Mouse (Mus musculus): ENCODE data around the gene Ric8a. TPM values are rescaled to one million over a fixed set of nuclear protein-coding genes. Genes with fewer than 3 reads are reported as not detected.

Gene Ric8a
- polyA plus RNA-seq (2015; fragmentation: Nextera tagmentation; extraction: Ambion mirVana): 62.5 and 77.8 TPM in 2 replicates

DNA sequence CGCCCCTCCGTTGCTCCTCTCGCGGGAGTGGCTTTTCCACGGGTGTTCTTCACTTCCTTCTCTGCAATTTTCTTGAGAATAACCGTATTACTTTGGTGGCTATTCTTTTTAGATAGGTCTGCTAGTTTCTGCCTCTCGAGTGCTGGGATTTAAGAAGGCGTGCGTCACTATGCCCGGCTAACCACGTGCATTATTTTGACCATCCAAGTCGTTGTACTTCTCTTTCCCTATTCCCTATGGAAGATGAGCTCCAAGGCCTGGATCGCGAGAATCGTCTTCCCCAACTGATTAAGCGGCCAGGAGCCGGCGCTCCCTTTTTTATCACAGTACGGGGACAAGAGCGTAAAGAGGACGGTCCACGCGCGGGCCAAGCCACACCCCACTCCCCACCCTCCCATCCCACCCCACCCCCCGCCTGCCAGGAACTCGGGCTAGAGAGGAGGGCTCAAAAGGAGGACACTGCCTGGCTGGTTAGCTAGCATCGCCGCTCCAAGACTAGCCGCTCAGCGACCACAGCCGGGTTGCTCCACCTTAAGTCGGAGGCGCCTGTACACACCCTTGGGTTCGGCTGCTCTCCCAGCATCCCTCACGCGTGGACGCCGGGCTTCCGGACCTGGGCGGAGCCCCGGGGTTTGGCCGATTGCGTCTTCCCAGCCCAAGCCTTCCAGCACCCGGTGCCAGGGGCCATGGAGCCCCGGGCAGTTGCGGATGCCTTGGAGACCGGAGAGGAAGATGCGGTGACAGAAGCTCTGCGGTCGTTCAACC lies at the start of gene Ric8a:
Gene Ric8a (plus strand): TSS at position 173 of the 765 bp plus-strand sequence.
- peak within 1 kb of the TSS; percentile 98 for H3K4me2 ChIP-seq (ENCODE audit: low read depth, low read length)
- no peaks in the 10 kb centered on the region for H3K9me3 ChIP-seq (replicated peaks; ENCODE audit: control insufficient read depth, low read length)
- H3K4me3 ChIP-seq (replicated peaks; ENCODE audit: low read length): peak within 1 kb of the TSS; percentile 95
- WGBS: 0% methylated on average over 49 of the region's 50 CpGs
- peak within 1 kb of the TSS; percentile 97 for H3K27ac ChIP-seq (ENCODE audit: low read length)
- peak within 1 kb of the TSS; percentile 95 for H3K9ac ChIP-seq (ENCODE audit: low read length)
- peak; percentile 86 for ATAC-seq (ENCODE audit: insufficient read depth, low FRiP score)
- H3K36me3 ChIP-seq (ENCODE audit: control insufficient read depth, insufficient read depth, low read length): peaks cover 23% of the 10 kb centered on the region
- peaks cover 24% of the 10 kb centered on the region for H3K4me1 ChIP-seq (ENCODE audit: control insufficient read depth, insufficient read depth, low read length)
- no peaks in the 10 kb centered on the region for H3K27me3 ChIP-seq (ENCODE audit: control insufficient read depth, insufficient read depth, low read length)

DNA sequence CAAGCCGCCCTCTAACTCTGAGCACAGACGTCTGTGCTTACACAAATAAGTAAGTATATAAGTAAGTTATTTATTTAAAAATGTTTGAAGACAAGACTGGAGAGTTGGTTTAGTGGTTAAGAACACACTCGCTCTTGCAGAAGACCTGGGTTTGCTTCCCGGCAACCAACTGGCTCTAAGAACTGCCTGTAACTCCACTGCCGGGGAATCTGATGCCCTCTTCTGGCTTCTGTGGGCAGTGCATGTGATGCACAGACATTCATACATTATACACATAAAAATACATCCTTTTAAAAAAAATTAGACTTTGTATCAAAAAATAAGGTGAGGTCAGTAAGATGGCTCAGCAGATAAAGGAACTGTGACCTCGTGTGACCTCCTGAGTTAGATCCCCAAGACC lies 46.3 kb upstream of the Ric8a start:
- H3K27me3 ChIP-seq (ENCODE audit: control insufficient read depth, insufficient read depth, low read length): no peaks in the 10 kb centered on the region
- H3K4me1 ChIP-seq (ENCODE audit: control insufficient read depth, insufficient read depth, low read length): no peaks in the 10 kb centered on the region
- no peak overlapping the region for H3K4me3 ChIP-seq (replicated peaks; ENCODE audit: low read length)
- H3K27ac ChIP-seq (ENCODE audit: low read length): no peak overlapping the region
- H3K4me2 ChIP-seq (ENCODE audit: low read depth, low read length): no peak overlapping the region
- ATAC-seq (ENCODE audit: insufficient read depth, low FRiP score): no peak
- no peaks in the 10 kb centered on the region for H3K9me3 ChIP-seq (replicated peaks; ENCODE audit: control insufficient read depth, low read length)
- 88% methylated on average over 6 of the region's 6 CpGs for WGBS
- H3K36me3 ChIP-seq (ENCODE audit: control insufficient read depth, insufficient read depth, low read length): no peaks in the 10 kb centered on the region
- H3K9ac ChIP-seq (ENCODE audit: low read length): no peak overlapping the region

DNA sequence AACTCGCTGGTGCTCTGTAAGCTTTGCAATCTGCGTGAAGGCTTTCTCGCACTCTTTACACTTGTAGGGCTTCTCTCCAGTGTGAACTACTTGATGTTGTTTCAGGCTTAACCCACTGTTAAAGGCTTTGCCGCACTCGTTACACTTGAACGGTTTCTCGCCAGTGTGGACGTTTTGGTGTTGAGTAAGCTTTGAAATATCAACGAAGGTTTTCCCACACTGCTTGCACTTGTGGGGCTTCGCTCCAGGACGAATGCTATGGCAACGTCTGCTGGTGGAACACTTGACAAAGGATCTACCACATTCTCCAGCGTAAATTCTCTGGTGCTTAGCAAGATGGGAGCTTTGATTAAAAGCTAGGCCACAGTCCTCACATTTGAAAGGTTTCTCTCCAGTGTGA lies 45.0 kb upstream of the Ric8a start:
- Histone ChIP-seq H3K4me1 (ENCODE audit: control insufficient read depth, insufficient read depth, low read length) (no peaks in the 10 kb centered on the region), H3K4me2 (ENCODE audit: low read depth, low read length) (no peak overlapping the region), H3K36me3 (ENCODE audit: control insufficient read depth, insufficient read depth, low read length) (no peaks in the 10 kb centered on the region), H3K27ac (ENCODE audit: low read length) (no peak overlapping the region), H3K9me3 (replicated peaks; ENCODE audit: control insufficient read depth, low read length) (no peaks in the 10 kb centered on the region), H3K4me3 (replicated peaks; ENCODE audit: low read length) (no peak overlapping the region), H3K9ac (ENCODE audit: low read length) (no peak overlapping the region), H3K27me3 (ENCODE audit: control insufficient read depth, insufficient read depth, low read length) (no peaks in the 10 kb centered on the region)
- WGBS: 87% methylated on average over 13 of the region's 13 CpGs
- ATAC-seq (ENCODE audit: insufficient read depth, low FRiP score): no peak

- Histone ChIP-seq H3K36me3 (ENCODE audit: control insufficient read depth, insufficient read depth, low read length) (no peaks in the 10 kb centered on the region), H3K4me3 (replicated peaks; ENCODE audit: low read length) (no peak overlapping the region), H3K4me1 (ENCODE audit: control insufficient read depth, insufficient read depth, low read length) (no peaks in the 10 kb centered on the region), H3K27me3 (ENCODE audit: control insufficient read depth, insufficient read depth, low read length) (no peaks in the 10 kb centered on the region), H3K27ac (ENCODE audit: low read length) (no peak overlapping the region), H3K9ac (ENCODE audit: low read length) (no peak overlapping the region), H3K4me2 (ENCODE audit: low read depth, low read length) (no peak overlapping the region), H3K9me3 (replicated peaks; ENCODE audit: control insufficient read depth, low read length) (no peaks in the 10 kb centered on the region)
- WGBS: 82% methylated on average over 12 of the region's 12 CpGs
- ATAC-seq (ENCODE audit: insufficient read depth, low FRiP score): no peak
Observed at GRCm38 (mm10) chr7:140812850-140813249, 43.9 kb upstream of the Ric8a start.

DNA sequence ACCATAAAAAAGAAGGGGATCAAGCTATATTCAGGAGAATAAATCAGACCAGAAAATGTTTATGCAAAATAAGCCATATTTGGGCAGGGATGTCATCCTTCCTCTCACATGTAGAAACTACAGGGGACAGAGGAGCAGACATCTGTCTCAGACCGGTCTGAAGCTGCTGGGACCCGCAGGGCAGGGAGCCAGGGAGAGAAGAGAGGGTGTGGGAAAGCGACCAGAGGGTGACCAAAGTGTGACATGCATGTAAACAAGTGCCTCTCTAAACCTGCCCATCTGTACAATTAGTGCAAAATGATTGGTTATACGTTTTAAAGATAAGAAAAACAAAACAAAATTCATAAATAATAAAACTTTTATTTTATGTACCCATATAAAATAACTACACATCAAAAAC lies 36.6 kb upstream of the Ric8a start:
- Histone ChIP-seq H3K4me1 (ENCODE audit: control insufficient read depth, insufficient read depth, low read length) (no peaks in the 10 kb centered on the region), H3K4me2 (ENCODE audit: low read depth, low read length) (no peak overlapping the region), H3K36me3 (ENCODE audit: control insufficient read depth, insufficient read depth, low read length) (no peaks in the 10 kb centered on the region), H3K27ac (ENCODE audit: low read length) (no peak overlapping the region), H3K4me3 (replicated peaks; ENCODE audit: low read length) (no peak overlapping the region), H3K9ac (ENCODE audit: low read length) (no peak overlapping the region), H3K27me3 (ENCODE audit: control insufficient read depth, insufficient read depth, low read length) (no peaks in the 10 kb centered on the region), H3K9me3 (replicated peaks; ENCODE audit: control insufficient read depth, low read length) (no peaks in the 10 kb centered on the region)
- no peak for ATAC-seq (ENCODE audit: insufficient read depth, low FRiP score)
- 51% methylated on average over 4 of the region's 4 CpGs for WGBS

GRCm38 (mm10) chr7:140821305-140821652 lies 35.5 kb upstream of the Ric8a start:
- no peak overlapping the region for H3K9ac ChIP-seq (ENCODE audit: low read length)

DNA sequence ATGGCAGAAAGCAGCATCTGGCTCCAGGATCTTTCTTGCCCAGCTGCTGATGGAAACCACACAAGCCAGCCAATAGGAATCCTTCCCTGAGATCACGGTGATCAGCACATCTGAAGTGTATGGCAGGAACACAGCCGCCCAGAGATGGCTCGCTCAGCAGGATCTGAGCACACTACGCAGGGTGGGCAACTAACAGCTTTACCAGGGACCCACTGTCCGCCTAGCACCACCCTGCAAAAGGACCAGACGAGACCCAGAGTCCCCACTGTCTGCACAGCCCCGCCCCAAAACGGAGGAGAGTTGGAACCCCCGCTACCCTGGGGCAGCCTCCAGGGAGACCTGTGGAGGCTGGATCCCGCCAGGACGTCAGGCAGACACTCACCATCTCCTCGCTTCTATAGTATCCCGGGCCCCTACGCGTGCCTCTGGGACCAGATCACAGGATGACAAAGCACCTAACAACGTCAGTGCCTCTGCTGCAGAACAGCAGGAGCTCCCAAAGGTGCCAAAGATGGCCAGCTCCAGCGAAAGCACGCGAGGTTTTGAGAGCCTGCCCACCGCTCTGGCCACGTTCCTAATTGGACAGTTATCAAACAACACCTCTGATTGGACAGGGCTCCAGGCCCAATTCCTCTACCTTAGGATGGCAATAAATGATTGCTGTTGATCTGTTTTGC lies 35.0 kb upstream of the Ric8a start, which contains the start of gene Zfp941:
Gene Zfp941 (minus strand): TSS at position 526 of the 677 bp plus-strand sequence.
- no peak; the same call in 1 of the 2 replicates for ATAC-seq (ENCODE audit: insufficient read depth, low FRiP score)
- Histone ChIP-seq H3K4me3 (replicated peaks; ENCODE audit: low read length) (peak within 1 kb of the TSS; percentile 47), H3K4me2 (ENCODE audit: low read depth, low read length) (peak within 1 kb of the TSS; percentile 62), H3K4me1 (ENCODE audit: control insufficient read depth, insufficient read depth, low read length) (no peaks in the 10 kb centered on the region), H3K27ac (ENCODE audit: low read length) (no peak within 1 kb of the TSS), H3K36me3 (ENCODE audit: control insufficient read depth, insufficient read depth, low read length) (no peaks in the 10 kb centered on the region), H3K9me3 (replicated peaks; ENCODE audit: control insufficient read depth, low read length) (no peaks in the 10 kb centered on the region), H3K9ac (ENCODE audit: low read length) (peak within 1 kb of the TSS; percentile 62), H3K27me3 (ENCODE audit: control insufficient read depth, insufficient read depth, low read length) (no peaks in the 10 kb centered on the region)
- 3% methylated on average over 21 of the region's 21 CpGs for WGBS

More at GRCm38 (mm10) chr7:140821305-140821652, 35.5 kb upstream of the Ric8a start:
- Histone ChIP-seq H3K27ac (ENCODE audit: low read length) (no peak overlapping the region), H3K4me3 (replicated peaks; ENCODE audit: low read length) (peak overlapping the region; percentile 47; the same call in 1 of the 2 replicates), H3K4me1 (ENCODE audit: control insufficient read depth, insufficient read depth, low read length) (no peaks in the 10 kb centered on the region), H3K4me2 (ENCODE audit: low read depth, low read length) (peak overlapping the region; percentile 62), H3K27me3 (ENCODE audit: control insufficient read depth, insufficient read depth, low read length) (no peaks in the 10 kb centered on the region), H3K9me3 (replicated peaks; ENCODE audit: control insufficient read depth, low read length) (no peaks in the 10 kb centered on the region), H3K36me3 (ENCODE audit: control insufficient read depth, insufficient read depth, low read length) (no peaks in the 10 kb centered on the region)
- no peak for ATAC-seq (ENCODE audit: insufficient read depth, low FRiP score)
- 40% methylated on average over 5 of the region's 5 CpGs for WGBS

DNA sequence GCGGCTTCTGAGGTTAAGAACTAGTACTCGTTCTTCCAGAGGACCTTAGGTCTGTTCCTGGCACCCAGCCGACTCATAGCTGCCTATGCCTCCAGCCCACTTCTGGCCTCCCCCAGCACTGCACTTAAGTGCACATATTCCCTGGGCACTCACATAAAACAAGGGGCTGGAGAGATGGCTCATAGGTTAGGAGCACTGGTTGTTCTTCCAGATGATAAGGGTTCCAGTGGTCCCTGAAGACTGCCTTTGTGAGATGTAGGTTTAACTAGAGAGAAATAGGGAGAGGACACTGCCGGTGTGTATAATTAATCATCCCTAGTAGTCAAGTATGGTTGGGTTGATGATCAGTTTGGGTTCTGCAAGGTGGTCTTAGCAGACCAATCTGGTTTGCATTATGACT lies 34.0 kb upstream of the Ric8a start:
- Histone ChIP-seq H3K4me1 (ENCODE audit: control insufficient read depth, insufficient read depth, low read length) (no peaks in the 10 kb centered on the region), H3K27ac (ENCODE audit: low read length) (no peak overlapping the region), H3K36me3 (ENCODE audit: control insufficient read depth, insufficient read depth, low read length) (no peaks in the 10 kb centered on the region), H3K4me3 (replicated peaks; ENCODE audit: low read length) (no peak overlapping the region), H3K9ac (ENCODE audit: low read length) (no peak overlapping the region), H3K9me3 (replicated peaks; ENCODE audit: control insufficient read depth, low read length) (no peaks in the 10 kb centered on the region), H3K27me3 (ENCODE audit: control insufficient read depth, insufficient read depth, low read length) (no peaks in the 10 kb centered on the region), H3K4me2 (ENCODE audit: low read depth, low read length) (no peak overlapping the region)
- WGBS: 85% methylated on average over 4 of the region's 4 CpGs
- no peak for ATAC-seq (ENCODE audit: insufficient read depth, low FRiP score)

DNA sequence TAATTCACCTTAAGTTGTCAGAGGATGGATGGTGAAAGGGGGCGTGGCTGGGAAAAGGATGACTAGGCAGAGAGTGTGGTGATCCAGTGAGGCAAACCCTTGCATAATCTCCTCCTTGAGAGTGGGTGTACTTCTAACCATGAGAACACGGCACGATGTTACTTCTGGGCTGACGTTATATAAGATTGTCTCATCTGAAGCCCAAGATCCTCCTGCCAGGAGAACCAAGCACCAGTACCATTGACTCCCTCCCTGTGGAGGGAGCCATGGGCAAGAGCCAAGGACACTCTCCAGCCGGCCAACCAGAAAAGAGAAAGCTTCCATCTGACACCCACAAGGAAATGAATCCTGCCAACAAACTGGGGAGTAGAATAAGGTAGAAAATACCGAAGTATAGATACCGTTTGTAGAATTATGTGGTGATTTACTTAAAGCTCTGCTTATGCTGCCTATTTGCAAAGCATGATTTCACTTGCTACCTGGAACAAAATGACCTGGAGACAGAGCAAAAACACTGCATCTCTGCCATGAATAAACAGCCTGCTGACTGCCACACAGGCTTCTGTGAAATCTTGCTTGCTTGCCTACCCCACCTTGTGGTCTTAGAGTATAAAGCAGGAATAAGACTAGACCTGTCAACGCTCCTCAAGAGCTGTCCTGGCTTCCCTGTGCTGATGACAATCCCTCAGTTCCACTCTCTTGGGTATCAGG lies 28.4 kb upstream of the Ric8a start:
- Histone ChIP-seq H3K36me3 (ENCODE audit: control insufficient read depth, insufficient read depth, low read length) (no peaks in the 10 kb centered on the region), H3K9me3 (replicated peaks; ENCODE audit: control insufficient read depth, low read length) (no peaks in the 10 kb centered on the region), H3K4me3 (replicated peaks; ENCODE audit: low read length) (no peak overlapping the region), H3K27me3 (ENCODE audit: control insufficient read depth, insufficient read depth, low read length) (no peaks in the 10 kb centered on the region), H3K4me2 (ENCODE audit: low read depth, low read length) (no peak overlapping the region), H3K4me1 (ENCODE audit: control insufficient read depth, insufficient read depth, low read length) (no peaks in the 10 kb centered on the region), H3K9ac (ENCODE audit: low read length) (no peak overlapping the region), H3K27ac (ENCODE audit: low read length) (no peak overlapping the region)
- 31% methylated on average over 8 of the region's 8 CpGs for WGBS
- ATAC-seq (ENCODE audit: insufficient read depth, low FRiP score): peak; percentile 37; the same call in 1 of the 2 replicates
